Mouse (Mus musculus) cerebellum, postnatal 36 days (tissue): ENCODE results near the gene Fndc5.

ENCODE experiments used
- DNase-seq, 2 experiments: peaks; one replicate each; pipeline ENCODE4 v3.0.0; 2021 to 2022; ENCODE audit warnings: mixed read lengths in 2 of 2

The Fndc5 gene

DNA sequence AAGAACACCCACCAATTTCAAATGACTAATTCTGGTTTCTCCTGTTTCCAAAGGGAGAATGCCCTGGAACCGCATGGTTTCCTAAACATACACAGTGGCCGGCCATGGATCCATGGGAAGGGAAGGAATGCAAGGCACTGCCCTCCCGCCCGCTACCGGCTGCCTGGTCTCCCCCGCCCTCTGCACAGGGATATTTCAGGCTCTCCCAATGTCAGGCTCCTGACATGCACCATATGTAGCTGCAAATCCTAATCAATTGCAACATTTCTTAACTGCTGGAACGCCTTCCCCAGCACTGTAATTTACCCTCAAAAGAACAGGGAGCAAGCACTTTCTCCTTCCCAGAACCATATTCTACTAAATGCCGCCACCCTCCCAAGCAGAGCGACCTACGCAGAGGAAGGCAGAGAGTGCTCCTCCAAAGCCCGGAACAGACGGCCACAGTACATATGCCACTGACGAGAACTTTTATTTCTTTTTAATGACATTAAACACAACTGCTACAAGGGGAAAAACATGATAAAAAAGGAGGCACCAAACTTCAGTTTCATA is 10.8 kb downstream of the Fndc5 start:
- no peak for DNase-seq

DNA sequence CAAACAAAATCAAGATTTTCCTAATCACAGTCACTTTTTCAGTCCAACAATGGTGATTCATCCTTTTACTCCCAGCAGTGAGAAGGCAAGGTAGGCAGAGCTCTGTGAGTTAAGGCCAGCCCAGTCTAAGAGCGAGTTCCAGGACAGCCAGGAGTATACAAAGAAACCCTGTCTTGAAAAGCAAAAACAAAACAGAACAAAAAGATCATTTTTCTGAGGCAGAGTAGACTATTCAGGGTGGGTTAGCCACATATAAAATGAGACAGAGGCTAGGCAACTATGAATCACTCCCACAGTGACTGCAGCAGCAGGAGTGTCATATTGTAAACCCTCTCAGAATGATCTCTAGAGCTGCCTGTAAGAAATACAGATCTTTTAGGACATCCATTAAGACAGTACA is 12.5 kb downstream of the Fndc5 start:
- DNase-seq, result no peak

DNA sequence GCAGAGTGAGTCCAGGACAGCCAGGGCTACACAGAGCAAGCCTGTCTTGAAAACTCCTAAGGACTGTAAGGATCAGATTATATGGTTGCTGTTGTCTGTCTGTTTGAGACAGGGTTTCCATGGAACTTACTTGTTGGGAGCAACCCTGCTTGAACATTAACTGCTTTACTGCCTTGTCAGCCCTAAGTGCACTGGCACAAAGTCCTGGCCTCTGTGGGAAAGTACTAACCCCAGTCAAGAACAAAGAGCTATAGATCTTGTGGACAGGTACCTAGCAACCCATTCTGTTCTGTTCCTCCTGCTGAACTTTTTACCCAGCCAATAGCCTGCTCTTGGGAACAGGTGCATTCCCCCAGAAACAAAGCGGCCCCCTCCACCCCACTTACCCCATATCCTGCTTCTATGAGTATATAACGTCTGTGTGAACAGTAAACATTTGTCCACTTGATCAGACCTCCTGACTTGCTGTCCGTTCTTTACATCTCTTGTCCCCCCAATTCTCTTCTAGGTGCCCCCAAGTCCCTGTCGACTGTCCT is 14.5 kb downstream of the Fndc5 start:
- DNase-seq, result no peak

DNA sequence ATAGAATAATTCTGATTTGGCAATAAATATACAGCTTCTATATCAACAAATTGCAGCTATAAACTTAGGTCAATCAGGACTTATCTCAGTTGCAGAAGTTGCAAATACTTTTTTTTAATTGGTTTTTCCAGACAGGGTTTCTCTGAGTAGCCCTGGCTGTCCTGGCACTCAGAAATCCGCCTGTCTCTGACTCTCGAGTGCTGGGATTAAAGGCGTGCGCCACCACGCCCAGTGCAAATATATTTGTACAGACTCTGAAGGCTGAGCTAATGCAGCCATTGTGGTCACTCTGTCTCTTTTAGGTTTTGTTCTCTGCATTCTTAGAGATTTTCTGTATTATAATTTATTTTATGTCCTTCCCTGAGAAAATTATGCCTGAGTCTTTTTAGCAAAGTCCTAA is 20.7 kb downstream of the Fndc5 start:
- no peak for DNase-seq

DNA sequence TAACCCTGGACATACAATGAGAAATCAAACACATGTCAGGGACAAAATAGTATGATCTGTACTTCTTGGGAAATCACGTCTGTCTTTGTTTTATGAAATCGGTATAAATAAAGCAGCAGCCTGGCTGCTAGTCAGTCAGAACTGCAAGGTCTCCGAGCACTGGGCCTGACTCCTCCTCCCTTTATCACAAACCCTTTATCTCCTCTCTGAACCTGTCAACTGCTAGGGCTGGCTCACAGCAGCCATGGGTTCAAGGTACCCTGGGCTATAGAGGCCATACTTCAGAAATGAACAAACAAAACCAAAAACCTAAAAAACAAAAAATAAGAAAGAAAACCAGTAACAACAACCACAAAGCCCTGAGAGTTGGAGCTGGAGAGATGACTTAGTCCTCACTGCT is 21.8 kb downstream of the Fndc5 start:
- no peak for DNase-seq

DNA sequence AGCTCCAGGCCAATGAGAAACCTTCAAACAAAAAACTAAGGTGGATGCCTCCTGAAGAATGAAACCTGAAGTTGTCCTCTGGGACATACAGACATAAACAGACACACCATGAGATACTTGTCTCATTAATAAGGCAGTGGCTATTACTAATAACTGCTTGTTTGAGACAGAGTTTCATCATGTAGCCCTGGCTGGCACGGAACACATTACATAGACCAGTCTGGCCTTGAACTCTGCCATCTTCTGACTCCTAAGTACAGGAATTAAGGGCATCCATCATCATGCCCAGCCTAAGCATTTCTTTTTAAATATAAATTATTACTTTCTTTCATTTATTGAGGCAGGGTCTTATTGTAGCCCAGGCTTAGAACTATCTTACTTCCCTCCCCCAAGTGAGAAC is 24.3 kb downstream of the Fndc5 start:
- no peak for DNase-seq

DNA sequence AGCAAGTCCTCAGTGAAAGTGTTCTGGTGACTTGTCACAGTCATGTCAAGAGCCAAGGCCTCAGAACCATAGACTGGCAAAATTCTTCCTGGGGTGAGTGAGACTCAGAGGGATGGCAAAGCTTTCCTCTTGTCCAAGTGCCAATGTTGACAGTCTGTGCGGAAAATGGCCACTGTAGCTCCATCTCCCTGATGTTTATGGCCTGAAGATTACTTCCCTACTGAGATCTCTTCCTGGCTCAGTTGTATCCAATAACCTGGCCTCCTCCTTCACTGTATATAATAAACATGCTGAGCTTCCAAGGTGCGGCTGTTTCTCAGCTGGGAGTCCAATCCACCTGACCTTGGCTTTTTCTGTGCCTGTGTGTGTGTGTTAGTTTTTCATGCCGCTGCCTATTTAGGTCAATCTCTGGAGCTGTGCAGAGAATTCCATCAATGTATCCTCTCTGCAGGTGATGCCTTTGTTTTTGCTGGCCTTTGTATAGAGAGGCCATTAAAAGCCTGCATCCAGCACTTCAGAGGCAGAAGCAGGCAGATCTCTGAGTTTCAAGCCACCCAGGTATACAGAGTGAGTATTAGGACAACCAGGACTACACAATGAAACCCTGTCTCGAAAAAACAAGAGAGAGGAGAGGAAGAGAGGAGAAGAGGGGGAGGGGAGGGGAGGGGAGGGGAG is 24.9 kb downstream of the Fndc5 start:
- DNase-seq, result peak; percentile 42 to 63

DNA sequence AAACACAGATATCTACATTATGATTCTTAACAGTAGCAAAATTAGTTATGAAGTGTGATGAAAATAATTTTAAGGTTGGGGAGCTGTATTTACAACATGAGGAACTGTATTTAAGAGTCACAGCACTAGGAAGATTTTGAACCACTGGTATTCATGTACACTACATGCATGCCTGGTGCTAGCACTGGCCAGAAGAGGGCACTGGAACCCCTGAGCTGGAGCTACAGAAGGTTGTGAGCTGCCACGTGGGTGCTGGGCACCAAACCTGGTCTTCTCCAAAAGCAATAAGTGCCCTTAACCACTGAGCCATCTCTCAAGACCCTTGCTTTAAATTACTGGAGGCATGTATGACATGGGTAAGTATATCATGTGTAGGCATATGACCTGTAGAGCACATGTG is 35.7 kb downstream of the Fndc5 start:
- no peak for DNase-seq

DNA sequence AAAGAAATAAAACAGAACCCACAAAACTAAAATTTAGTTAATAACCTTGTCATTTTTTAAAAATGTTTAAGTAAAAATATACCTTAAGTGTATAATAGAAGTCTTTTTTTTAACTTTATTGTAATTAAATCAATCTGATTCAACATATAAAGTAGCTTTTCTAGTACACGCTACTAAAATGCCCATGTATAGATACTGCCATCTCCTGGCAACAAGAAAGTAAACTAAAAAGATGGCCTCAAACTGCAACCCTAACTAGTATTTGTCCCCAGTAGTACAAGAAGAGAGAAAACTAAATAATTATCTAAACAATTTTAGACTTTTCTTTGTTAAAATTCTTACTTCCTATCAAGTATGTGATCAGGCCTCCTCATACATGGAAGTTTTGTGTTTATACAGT is 42.8 kb downstream of the Fndc5 start:
- no peak for DNase-seq

DNA sequence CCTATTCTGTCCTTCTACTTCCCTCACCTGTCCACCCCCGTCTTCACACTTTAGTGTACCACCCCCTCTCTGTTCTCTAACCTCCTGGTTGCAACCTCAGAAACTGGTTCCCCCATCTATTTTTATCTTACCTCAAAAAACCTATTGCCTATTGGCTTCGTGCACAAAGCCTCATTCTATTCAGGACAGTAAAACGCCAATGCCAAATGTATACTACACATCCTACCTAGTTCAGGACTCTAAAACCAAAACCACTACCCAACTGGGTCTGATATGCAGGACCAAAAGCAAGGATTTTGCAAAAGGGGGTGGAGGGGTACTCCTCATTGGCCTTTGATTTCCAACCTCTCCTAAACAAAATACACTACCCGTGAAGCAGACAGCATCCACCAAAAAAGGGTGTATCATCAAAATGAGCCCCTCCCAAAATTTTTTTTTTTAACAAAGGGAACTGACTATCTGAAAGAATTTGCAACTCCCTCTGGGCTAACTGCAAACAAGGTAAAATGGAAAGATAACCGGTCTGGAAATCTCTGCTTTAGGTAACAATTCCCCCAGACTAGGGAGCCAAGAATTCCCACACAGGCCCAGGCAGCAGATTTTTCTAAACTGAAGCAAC is 51.4 kb downstream of the Fndc5 start:
- DNase-seq, result no peak

DNA sequence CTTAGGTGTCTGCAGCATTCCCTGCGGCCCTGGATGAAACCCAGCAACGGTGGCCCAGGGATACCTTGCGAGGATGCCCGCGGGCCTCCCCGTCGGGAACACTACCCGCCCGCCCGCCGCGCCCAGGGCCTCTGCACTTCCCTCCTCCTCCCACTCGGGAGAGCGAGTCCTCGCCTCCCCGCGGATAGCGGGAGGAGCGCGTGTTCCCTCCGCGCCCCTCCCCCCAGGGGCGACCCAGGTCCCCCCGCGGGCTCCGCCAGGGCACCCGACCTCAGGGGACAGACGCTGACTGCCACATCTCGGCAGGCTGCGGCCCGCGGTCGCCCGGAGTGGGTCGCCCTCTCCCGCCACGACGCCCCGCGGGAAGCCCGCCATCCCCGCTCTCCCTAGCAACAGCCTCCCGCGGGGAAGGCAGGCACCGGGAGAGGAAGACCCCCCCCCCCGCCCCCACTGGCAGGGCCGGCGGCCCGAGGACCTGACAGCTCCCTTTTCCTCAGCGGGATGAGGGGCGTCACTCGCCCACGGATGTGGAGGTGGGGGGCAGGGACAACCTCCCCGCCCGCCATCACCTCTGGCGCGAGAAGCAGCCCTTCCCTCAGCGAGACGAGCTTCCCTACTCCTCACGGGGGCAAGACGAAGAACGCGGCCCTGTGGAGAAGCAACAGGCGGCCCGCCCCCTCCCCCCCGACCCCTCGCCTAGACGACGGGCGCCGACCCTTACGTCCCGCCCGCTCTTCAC is 52.2 kb downstream of the Fndc5 start:
- peak; percentile 58 to 60 for DNase-seq

DNA sequence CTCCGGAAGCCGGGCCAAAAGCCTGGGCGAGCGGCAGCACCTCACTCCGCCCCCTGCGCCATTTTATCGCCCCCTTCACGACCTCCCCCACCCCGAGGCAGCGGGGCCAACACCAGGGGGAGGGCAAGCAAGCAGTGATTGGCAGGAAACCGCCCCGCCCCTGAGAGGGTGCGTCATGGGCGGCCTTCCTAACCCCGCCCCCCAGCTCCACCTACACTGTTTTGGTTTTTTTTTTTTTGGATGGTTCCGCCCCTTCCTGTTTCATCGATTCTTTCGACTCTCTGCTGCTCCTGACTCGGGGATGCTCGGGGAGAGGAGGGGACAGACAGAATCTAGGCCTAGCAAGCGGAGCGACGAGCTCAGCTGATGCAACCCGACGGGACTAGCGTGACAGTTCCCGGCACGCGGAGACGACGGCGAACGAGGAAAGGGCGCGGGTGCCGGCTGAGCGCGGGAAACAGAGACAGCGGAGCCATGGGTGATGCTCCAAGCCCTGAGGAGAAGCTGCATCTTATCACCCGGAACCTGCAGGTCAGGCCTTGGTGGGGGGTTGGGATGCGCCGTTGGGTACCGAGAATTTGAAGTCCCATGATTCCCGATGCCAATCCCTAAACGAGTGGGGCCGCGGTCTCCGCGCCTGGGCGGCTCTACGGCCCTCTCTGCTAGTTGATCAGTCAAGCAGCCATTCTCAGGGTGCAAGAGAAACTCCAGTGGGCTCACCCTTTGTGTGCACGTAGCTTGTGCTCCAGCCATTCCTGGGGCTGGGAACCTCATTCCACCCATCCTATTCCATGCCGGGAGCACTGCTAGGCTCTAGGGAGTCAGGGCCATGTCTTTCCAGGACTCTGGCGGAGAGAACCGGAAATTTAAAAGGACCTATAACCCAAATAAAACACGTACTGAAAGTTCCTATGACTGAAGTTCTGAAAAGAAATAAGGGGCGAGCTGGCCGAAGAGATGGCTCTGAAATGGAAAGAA is 53.0 kb downstream of the Fndc5 start, which contains the start of the genes S100pbp and Yars:
S100pbp (minus strand) TSS at position 186 of the 978 bp plus-strand sequence.
Yars (plus strand) TSS at position 219 of the 978 bp plus-strand sequence.
- DNase-seq, result peak; percentile 94 to 96

DNA sequence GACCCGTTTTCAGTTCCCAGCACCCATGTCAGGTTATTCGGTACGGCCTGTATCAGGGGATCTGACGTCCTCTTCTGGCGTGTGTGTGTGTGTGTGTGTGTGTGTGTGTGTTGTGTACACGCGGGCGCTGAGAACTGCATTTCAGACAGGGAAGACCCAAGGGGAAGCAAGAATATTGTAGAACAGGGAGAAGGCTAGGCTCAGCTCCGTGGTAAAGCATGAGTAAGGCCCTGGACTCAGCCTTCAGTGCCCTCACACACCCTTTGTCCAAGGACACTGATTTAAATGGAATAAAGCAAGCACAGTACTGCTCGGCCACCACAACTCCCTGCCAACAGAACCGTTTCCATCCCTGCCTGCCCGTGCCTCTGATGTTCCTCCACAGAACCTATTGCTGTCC is 53.7 kb downstream of the Fndc5 start:
- DNase-seq, result peak in 1 of 2 experiments; percentile 23

DNA sequence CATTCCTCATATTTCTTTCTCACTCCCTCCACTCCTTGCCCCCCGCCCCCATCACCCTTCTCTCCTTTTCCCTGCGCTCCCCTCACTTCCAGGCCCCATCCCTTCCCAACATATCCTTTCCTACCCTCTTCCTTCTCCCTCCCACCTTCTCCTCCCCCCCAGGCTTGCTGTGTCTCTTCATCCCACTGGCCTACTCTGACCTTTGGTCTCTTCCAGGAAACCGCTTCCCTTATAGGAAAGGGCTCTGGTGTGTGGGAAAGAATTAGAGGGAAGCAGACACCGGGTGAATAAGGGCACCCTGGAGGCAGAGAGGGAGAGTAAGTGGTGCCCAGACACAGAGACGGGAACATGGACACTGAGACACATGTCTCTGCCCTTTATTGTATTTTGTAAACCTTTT is 54.9 kb downstream of the Fndc5 start:
- DNase-seq, result no peak
